Mouse (Mus musculus): Measurements from ENCODE around the gene Kansl1.

GRCm38 (mm10) chr11:104306483-104306882, 162.2 kb downstream of the Kansl1 start:
- no peak for TF ChIP-seq POLR2A (IDR thresholded peaks at IDR 0.05; ENCODE audit: insufficient read depth, low read length)
- no peak for TF ChIP-seq CTCF (IDR thresholded peaks at IDR 0.05; ENCODE audit: low read depth, low read length)
- no peak for TF ChIP-seq EP300 (IDR thresholded peaks at IDR 0.05; ENCODE audit: insufficient read depth, low read depth, low read length)

Data from ES-Bruce4 (cell line).